Mouse (Mus musculus) frontal cortex, postnatal 14 days (tissue): ENCODE data around the gene Oscp1.
A peak's percentile ranks its signal among the peaks of the same experiment; 100 is the strongest.

Experiments used
- DNase-seq, 2 experiments: peaks; one replicate each; pipeline ENCODE4 v3.0.0; 2022; ENCODE audit warnings: low spot score in 2 of 2

Oscp1 gene

DNA sequence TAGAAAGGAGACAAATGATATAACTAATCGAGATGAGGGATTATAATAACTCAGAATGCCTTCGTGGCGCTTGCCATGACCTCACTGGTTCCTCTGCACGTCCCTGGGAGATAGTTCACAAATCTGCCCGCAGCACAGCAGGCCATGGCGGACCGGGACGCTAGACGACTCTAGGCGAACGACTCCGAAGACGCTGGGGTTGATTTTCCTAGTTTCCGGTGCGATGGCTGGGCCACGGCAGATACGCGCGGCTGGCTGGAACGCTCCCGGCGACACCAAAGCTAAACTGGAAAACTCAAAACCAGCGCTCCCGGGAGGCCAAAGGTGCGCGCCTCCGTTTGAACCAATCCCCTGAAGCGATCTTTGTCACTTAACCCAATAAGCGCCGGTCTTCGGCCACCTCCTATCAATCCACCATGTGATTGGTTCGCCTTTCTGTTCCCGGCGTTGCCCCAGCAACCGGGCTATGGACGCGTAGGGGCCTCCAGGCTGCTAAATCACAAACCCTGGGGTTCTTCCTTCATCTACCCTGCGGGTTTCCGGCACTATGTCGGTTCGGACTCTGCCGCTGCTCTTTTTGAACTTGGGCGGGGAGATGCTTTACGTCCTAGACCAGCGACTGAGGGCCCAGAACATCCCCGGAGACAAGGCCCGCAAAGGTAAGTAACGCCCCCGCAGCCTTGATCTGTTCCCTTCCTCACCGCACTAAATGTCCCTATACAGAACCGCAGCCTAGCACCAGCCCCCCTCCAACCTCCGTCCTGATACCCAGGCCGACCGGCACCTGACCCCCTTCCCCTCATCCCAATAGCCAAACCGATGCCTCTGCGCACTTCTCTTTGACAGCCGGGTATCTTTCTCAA is at the start of gene Oscp1:
Gene Oscp1 (plus strand): TSS at position 432 of the 863 bp plus-strand sequence.
- DNase-seq = peak; percentile 92 to 93

DNA sequence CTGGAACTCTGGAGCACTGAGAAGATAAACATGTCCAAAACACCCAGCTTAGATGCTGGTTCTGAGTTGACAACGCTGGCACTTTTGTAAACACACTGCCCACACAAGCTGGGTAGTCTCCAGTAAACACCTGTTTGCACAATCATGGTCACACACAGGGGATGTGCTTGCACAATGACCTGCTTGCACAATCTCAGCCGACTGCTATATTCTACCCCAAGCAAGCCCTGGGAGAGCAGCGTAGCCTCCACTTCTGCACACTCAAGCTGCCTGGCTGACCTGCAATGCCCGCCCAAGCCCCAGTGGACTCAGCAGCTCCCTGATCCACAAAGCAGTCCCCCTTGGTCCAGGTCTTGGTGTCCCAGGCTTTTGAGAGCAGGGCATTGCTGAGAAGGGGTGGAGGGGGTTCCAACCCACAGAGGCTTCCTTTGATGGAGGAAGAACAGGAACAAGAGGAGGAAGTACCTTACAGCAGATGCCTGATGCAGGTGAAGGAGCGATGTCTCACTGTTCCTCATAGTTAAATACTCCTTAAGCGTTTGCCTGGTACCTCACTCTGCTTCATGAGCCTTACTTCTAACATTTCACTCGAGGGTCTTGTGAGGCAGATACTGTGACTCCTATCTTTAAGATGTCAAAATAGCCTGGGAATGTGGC is 40.6 kb upstream of the Oscp1 start:
- DNase-seq = no peak

DNA sequence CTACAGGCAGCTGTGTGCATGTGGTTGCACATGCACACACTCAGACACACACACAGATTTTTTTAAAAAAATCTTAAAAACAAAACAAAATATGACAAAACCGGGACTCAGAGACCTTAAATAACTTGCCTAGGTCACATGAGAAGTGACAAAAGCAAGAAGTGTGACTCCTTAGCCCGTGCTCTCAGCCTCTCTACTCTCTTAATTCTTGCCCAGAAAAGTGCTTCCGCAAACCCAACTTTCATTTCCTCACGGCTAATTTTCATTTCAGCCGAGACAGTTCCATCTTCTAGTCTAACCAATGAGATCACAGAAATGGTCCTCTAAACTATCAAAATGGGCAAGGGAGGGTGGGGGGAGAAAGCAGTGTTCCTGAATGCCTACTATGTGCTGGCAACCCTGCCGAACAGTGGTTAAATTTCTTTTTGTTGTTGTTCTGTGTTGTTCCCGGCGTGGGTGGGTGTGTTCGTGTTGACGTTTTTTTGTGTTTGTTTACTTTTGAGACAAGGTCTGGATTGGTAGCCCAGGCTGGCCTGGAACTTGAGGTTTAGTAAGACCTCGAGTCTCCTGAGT is 39.3 kb upstream of the Oscp1 start:
- no peak for DNase-seq

GRCm38 (mm10) chr4:126024303-126024900 is 34.0 kb upstream of the Oscp1 start, which contains the start of gene Csf3r:
TSS of gene Csf3r (plus strand) at chr4:126024550.
- DNase-seq = no peak

DNA sequence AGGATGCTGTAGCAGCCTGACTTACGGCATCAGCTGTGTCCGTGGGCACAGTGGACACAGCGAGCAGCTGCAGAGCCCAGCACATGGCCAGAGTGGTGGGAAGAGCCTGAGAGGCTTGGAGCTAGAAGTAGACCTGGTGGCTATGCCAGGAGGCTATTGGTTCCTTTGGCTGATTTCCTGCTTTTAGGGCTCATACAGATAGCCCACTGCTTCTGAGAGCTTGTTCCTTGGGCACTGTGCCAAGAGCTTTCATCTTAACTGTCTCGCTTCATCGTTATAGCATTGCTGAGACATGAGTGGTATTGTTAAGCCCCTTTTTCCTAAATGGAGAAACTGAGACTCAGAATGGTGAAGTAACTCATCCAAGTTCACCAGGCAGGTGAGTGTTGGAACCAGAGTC is 32.6 kb upstream of the Oscp1 start:
- DNase-seq = no peak

DNA sequence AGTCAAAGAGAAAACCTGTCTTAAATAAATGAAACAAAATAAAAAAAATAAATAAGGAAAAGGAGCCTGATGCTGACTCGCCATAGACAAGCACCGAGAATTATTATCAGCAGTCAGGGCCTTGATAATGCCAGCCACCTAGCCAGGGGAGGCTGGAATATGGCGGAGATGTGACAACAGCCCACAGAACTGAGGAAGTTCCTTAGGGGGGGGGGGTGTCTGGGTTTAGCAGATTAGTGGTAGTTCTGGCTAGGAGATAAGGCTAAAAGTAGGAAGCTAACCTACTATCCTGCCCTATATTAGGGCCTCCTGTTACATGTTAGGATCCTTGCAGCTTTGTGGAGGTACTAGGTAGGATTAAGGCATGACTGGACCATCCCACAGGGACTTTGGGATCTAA is 30.4 kb upstream of the Oscp1 start:
- no peak for DNase-seq

GRCm38 (mm10) chr4:126029042-126029441 is 29.3 kb upstream of the Oscp1 start:
- DNase-seq = no peak

DNA sequence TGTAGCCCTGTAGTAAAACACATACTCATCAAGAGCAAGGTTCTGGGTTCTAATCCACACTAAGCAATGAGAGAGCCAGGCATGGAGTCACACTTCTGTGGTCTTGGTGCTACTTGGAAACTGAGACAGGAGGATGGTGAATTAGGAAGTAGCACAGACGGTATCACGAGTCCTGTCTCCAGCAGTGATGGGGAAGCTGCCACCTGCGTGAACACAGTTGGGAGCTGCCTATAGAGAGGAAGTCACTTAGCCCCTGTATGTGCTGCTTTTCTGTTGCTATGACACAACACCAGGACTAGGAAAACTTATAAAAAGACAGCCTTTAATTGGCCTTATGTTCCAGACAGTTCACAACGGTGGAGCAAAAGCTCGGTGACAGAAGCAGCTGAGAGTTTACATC is 27.7 kb upstream of the Oscp1 start:
- no peak for DNase-seq

- DNase-seq = no peak
Observed at GRCm38 (mm10) chr4:126035413-126035812, 23.0 kb upstream of the Oscp1 start.

DNA sequence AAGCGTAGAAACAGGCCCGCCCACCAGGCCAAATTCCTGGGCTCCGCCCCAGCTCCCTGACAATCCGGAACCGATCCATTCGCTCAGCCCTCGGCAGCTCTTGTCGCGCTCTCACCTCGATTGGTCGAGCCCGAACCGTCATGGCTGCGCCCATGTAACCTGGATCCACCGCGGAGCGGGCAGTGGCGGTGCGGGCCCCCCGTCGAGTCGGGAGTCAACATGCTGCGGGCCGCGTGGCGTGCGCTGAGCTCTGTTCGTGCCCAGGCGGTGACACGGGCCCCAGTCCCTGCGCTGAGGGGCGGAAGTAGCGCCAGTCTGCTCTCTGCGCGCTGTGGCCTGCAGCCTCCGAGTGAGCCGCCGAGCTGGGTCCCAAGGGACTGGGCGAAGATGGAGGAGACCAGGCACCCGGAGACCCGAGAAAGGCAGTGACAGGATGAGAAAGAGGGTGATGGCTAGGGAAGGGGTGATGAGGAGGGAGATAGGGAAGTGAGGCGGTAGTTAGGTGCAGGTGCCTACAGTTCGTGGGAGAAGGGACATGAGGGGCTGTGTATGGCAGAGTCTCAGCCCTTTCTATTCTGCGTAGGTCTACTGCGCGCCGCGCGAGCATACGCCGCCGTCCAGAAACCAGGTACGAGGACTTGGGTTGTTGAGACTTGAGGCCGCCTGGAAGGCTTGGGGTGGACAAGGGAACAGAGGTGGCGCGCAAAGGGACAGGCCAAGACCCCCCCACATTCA is 11.3 kb upstream of the Oscp1 start, which contains the start of gene Mrps15:
Gene Mrps15 (plus strand): TSS at position 75 of the 735 bp plus-strand sequence.
- peak; percentile 70 to 79 for DNase-seq

- peak; percentile 30 to 34 for DNase-seq
Observed at GRCm38 (mm10) chr4:126051617-126052016, 6.7 kb upstream of the Oscp1 start.

GRCm38 (mm10) chr4:126057207-126058133 is 895 bp upstream of the Oscp1 start:
- no peak for DNase-seq

DNA sequence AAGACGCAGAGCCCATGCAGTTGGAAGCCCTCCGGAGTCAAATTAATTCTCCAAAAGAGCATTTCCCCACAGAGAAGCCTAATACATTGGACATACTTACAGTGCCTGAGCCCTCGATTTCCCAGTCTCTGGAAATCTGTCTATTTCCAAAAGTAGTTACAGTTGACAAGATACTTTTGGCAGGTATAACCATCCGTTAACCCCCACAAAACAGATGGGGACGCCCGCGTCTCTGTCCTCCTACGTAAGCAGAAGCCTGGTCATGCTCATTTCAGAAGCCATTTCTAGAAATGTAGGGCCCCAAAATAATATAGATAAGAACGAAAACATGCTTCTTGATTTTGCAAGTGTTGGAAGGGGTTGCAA is 615 bp downstream of the Oscp1 start:
- DNase-seq = peak; percentile 46 to 49

- DNase-seq = no peak
Observed at GRCm38 (mm10) chr4:126062856-126063255, 4.5 kb downstream of the Oscp1 start.

- DNase-seq = peak in 1 of 2 experiments; percentile 43
Observed at GRCm38 (mm10) chr4:126065241-126065640, 6.9 kb downstream of the Oscp1 start.

DNA sequence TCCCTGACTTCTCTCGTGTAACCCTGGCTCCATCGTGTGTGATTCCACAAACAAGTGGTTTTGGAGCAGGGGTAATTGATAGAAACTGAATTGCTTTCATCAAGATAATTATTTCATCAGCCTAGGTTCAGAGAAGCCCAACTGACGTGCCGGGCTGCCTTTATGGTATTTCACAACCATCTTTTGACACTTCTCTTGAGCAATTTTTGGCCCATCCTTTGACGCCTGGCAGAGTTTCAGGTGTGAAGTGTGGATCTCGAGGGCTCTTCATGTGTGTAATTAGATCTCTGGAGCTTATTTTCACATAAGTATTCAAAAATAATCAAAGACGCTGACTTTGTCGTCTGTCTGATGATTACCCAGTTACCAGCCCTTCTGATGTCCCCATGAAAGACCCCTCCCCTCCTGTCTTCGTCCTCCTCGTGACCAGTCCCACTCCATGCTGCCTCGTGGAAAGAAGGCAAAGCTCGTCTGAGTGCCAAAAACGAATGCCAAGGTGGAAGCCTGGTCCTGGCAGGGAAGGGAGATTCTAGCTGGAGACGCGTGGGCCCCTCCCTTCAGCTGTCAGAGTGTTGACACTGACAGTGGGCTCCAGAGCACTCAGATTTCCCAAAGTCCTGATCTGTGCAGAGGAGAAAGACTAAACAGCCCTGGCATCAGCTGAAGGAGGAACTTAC is 9.2 kb downstream of the Oscp1 start:
- DNase-seq = no peak

GRCm38 (mm10) chr4:126068842-126069241 is 10.5 kb downstream of the Oscp1 start:
- DNase-seq = no peak

- DNase-seq = no peak
Observed at GRCm38 (mm10) chr4:126077833-126078232, 19.5 kb downstream of the Oscp1 start.

DNA sequence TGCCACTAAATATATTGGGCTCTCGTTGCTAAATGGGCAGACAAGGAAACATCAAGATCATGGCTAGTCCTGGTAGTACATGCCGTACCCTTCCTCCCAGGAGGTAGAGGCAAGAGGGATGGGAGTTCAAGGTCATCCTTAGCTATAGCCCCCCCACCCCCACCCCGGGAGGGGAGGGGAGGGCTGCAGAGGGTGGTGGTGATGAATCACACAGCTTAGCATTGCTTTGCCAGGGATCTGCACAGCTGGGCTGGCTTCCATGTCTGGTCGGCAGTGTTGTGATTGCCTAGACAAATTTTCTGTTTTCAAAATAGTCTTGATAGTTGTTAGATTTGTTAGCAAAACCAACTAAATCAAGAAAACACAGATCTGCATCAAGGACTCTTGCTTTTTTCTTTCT is 20.9 kb downstream of the Oscp1 start:
- DNase-seq = no peak

DNA sequence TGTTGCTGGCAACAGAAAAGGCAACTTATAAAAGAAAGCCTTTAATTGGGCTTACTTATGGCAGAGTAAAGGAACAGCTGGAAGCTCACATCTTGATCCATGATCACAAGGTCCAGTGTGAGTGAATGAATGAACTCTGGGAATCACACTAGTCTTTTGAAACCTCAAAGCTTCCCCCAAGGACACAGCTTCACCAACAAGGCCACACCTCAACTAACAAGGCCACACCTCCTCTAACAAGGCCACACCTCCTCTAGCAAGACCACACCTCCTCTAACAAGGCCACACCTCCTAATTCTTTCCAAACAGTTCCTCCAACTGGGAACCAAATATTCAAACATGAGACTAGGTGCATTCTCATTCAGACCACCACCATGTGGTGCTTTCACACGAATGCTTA is 23.2 kb downstream of the Oscp1 start:
- no peak for DNase-seq
